Mouse (Mus musculus): Measurements from ENCODE around the gene Mrc1.

- no peak for TF ChIP-seq CTCF (conservative IDR thresholded peaks at IDR 0.05; ENCODE audit: low read length)
- no peak for TF ChIP-seq NANOG (IDR thresholded peaks at IDR 0.05; ENCODE audit: borderline replicate concordance, low read length)
- no peak for TF ChIP-seq POU5F1 (IDR thresholded peaks at IDR 0.05; ENCODE audit: borderline replicate concordance, low read length)
Measured at GRCm38 (mm10) chr2:14233983-14234382, 4.8 kb downstream of the Mrc1 start.

Measured in E14TG2a.4 (cell line).